Mouse (Mus musculus): ENCODE data around the gene Ctnnbip1.

DNA sequence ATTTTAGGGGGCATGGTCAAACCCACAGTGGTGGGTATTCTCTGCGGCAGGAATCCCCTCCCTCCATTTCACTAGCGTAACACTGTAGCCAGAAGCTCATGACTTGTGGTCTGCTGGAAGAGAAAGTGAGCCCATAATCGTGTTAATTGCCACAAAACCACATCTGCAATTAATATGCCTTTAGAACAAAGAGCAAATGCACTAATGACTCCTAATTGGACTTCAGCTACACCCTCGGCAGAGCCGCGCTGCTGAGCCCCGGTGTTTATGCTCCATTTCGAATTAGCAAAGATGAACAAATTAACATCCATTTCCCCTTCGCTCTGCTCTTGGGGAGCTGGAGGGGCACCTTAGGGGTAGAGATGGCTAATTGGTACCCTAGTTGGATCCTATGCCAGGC is 58.0 kb downstream of the Ctnnbip1 start:
- no peak for TF ChIP-seq GATA1 (IDR thresholded peaks at IDR 0.05; ENCODE audit: low read length)
- no peak for TF ChIP-seq TAL1 (IDR thresholded peaks at IDR 0.05; ENCODE audit: low read length)
